21 mouse cellular contexts compared by ENCODE assay signal in the genomic region with DNA sequence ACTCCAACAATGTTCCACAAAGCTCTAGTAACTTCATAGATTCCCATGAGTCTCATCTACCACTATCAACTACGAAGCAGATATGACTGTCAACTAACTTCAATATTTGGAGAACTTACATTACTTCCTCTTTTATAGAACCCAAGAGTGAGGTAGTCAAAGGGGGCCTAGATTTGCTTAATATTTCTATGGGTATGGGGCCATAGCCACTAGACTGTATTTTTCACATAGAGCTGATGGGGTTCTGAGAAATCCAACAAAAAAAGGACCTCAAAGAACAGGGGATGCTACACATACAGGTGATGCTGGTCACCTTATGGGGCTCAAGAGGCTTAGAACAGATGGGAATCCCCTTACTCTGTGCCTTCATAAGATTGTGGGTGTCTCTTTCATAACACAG. TPM values are rescaled to one million over a fixed set of nuclear protein-coding genes. Genes with fewer than 3 reads are reported as not detected.
DNase-seq lines count a peak whose midpoint lies in the region; ATAC-seq and TF ChIP-seq lines count a peak whose summit lies in the region.
"Had no signal": no experiment of that assay in that cellular context is flagged by ENCODE, and none has a peak within 500 bp of the region (broad histone marks: within the 10 kb centered on the region; RNA-seq: fewer than 3 reads in every experiment).

No protein-coding gene starts in this region.

- H3K4me1 ChIP-seq in CH12.LX (ENCODE audit: control insufficient read depth in 1 of 2, insufficient read depth in 2 of 2): peaks cover 22 to 95% of the 10 kb centered on the region in 2 experiments
- H3K4me1 ChIP-seq: forebrain, embryonic 13.5 days had no signal

- TF ChIP-seq POLR2A in CH12.LX (IDR thresholded peaks at IDR 0.05; ENCODE audit: low read depth, low read length): no peak

- no peak overlapping the region for H3K4me2 ChIP-seq in CH12.LX (ENCODE audit: insufficient read depth, low read depth, poor library complexity, severe bottlenecking)
- H3K4me2 ChIP-seq: forebrain, embryonic 13.5 days; heart, embryonic 11.5 days; hindbrain, embryonic 15.5 days had no signal

- in situ Hi-C loops in CH12.LX (cut with MboI; ENCODE audit: low pct_ligation_motif_present, low pct_unique_long_range_greater_than_20kb, low sequenced_read_pairs): no loop called here

- H3K79me2 ChIP-seq in CH12.LX (replicated peaks; ENCODE audit: control insufficient read depth, extremely low read depth, insufficient read depth, poor library complexity, severe bottlenecking): peaks cover 95% of the 10 kb centered on the region

- H3K9ac ChIP-seq in CH12.LX (ENCODE audit: insufficient read depth, low read depth): no peak overlapping the region
- H3K9ac ChIP-seq: forebrain, embryonic 13.5 days; forebrain, postnatal 0 days; hindbrain, embryonic 15.5 days had no signal

- H3K27ac ChIP-seq in CH12.LX (ENCODE audit: insufficient read depth, low read depth): peak overlapping the region; percentile 0; the same call in 1 of the 2 replicates
- H3K27ac ChIP-seq: embryonic facial prominence, embryonic 10.5 days; forebrain, embryonic 13.5 days; gastrocnemius, adult 2 months; hindbrain, embryonic 15.5 days had no signal

- no peaks in the 10 kb centered on the region for H3K9me3 ChIP-seq in CH12.LX (replicated peaks; ENCODE audit: low read length)
- H3K9me3 ChIP-seq: embryonic facial prominence, embryonic 10.5 days; forebrain, embryonic 13.5 days; hindbrain, embryonic 15.5 days had no signal

- TF ChIP-seq EP300 in CH12.LX (IDR thresholded peaks at IDR 0.05; ENCODE audit: low read length): no peak

- TF ChIP-seq RAD21 in CH12.LX (IDR thresholded peaks at IDR 0.05; ENCODE audit: low read depth, low read length): no peak

- H3K36me3 ChIP-seq in CH12.LX (replicated peaks in 1 of 2; ENCODE audit: control insufficient read depth in 1 of 2, insufficient read depth in 1 of 2, low read length in 1 of 2): peaks cover 50 to 94% of the 10 kb centered on the region in 2 experiments
- H3K36me3 ChIP-seq: embryonic facial prominence, embryonic 10.5 days; hindbrain, embryonic 15.5 days had no signal

- peak; percentile 72 for ATAC-seq in common myeloid progenitor, adult 5-6 weeks (replicated peaks; ENCODE audit: low read depth, poor library complexity, severe bottlenecking)
- ATAC-seq in megakaryocyte progenitor cell, adult 5-6 weeks (replicated peaks; ENCODE audit: poor library complexity): peak; percentile 44
- ATAC-seq in frontal cortex, adult (ENCODE audit: low TSS enrichment): no peak
- ATAC-seq: forebrain, embryonic 13.5 days; forebrain, postnatal 0 days; intestine, embryonic 16.5 days had no signal

- no peaks in the 10 kb centered on the region for H3K27me3 ChIP-seq in CH12.LX (replicated peaks)
- H3K27me3 ChIP-seq: forebrain, embryonic 13.5 days; hindbrain, embryonic 15.5 days had no signal

- dilution Hi-C loops in CH12.LX (cut with MboI; ENCODE audit: extremely low pct_ligation_motif_present, extremely low pct_unique_long_range_greater_than_20kb, low sequenced_read_pairs): no loop called here

- H3K4me3 ChIP-seq in CH12.LX (replicated peaks in 1 of 3; ENCODE audit: low read depth in 2 of 3, low read length in 2 of 3, poor library complexity in 1 of 3): no peak overlapping the region
- H3K4me3 ChIP-seq: embryonic facial prominence, embryonic 10.5 days; forebrain, embryonic 13.5 days; gastrocnemius, adult 2 months; hindbrain, embryonic 15.5 days had no signal

- DNase-seq in A20 (ENCODE audit: low read depth, low spot score) (peak; percentile 60), CH12.LX (ENCODE audit: extremely low read depth) (no peak)
- no peak for DNase-seq in layer of hippocampus, adult 8-10 months (ENCODE audit: low spot score in 2 of 2)
- DNase-seq in thymus, postnatal 14 days: no peak
- DNase-seq in right cerebral cortex, postnatal 36 days (ENCODE audit: low spot score in 2 of 2): no peak
- DNase-seq: adrenal gland, postnatal 10 days; cerebellum, adult 11 months; cerebellum, adult 9-10 months; cerebellum, postnatal 36 days; forebrain, postnatal 0 days; gastrocnemius, adult 2 months; gastrocnemius, postnatal 25 days; heart, adult 18-20 months had no signal

- TF ChIP-seq CTCF in CH12.LX (conservative IDR thresholded peaks at IDR 0.05 in 1 of 2, IDR thresholded peaks at IDR 0.05 in 1 of 2; ENCODE audit: low read depth in 2 of 2, low read length in 2 of 2): no peak

TF ChIP-seq in CH12.LX, 34 proteins besides CTCF, POLR2A, EP300 and RAD21:
- TF ChIP-seq USF1 (IDR thresholded peaks at IDR 0.05; ENCODE audit: low read depth, low read length) (no peak), KAT2A (IDR thresholded peaks at IDR 0.05; ENCODE audit: insufficient replicate concordance, low read length) (no peak), SIN3A (IDR thresholded peaks at IDR 0.05; ENCODE audit: low read length) (no peak), MAX (IDR thresholded peaks at IDR 0.05; ENCODE audit: low read length) (no peak), TBP (conservative IDR thresholded peaks at IDR 0.05; ENCODE audit: low read depth, low read length) (no peak), JUND (conservative IDR thresholded peaks at IDR 0.05; ENCODE audit: low read depth, low read length) (no peak), RCOR1 (conservative IDR thresholded peaks at IDR 0.05; ENCODE audit: low read depth, low read length) (no peak)
TF ChIP-seq in CH12.LX: peak in this region for 0.

RNA-seq across cellular contexts. Expression of gene Cd44, which starts 14.3 kb away (rescaled TPM):
- total RNA-seq in CH12.LX (2012; rRNA removed): 122 and 153 TPM in 2 replicates
- total RNA-seq in CH12.LX (2014; rRNA removed): 93.3 and 112 TPM in 2 replicates
- 95.3 and 102 TPM in 2 replicates for polyA plus RNA-seq in CH12.LX (2012; ENCODE audit: insufficient read length, low read depth)
- total RNA-seq in common myeloid progenitor, adult 5-6 weeks (2017): 147 and 152 TPM in 2 replicates
- 182 and 183 TPM in 2 replicates for total RNA-seq in megakaryocyte progenitor cell, adult 5-6 weeks (2015)
- total RNA-seq in megakaryocyte progenitor cell, adult 5-6 weeks (2017): 128 and 134 TPM in 2 replicates
- total RNA-seq in layer of hippocampus, adult 8-10 months (2022): 10 to 100 TPM in 2 of 4 experiments, 1 to 10 TPM in 2; 5.6 to 20.0 (median 11.2) TPM
